Mouse (Mus musculus): Measurements from ENCODE around the gene Nrcam. TPM values are rescaled to one million over a fixed set of nuclear protein-coding genes. Genes with fewer than 3 reads are reported as not detected.
A peak's percentile ranks its signal among the peaks of the same experiment; 100 is the strongest.

Gene Nrcam
- polyA plus RNA-seq, 1 experiment from 2014 or later: 5.1 TPM

GRCm38 (mm10) chr12:44601410-44602149 lies 272.9 kb downstream of the Nrcam start:
- no peak overlapping the region for H3K4me3 ChIP-seq (replicated peaks; ENCODE audit: low read depth, low read length)
- no peaks in the 10 kb centered on the region for H3K9me3 ChIP-seq (replicated peaks; ENCODE audit: low read length)
- no peak overlapping the region; the same call in 1 of the 2 replicates for H3K4me2 ChIP-seq (ENCODE audit: low read length)
- TF ChIP-seq CTCF (IDR thresholded peaks at IDR 0.05; ENCODE audit: low read depth): peak; percentile 93
- ATAC-seq (replicated peaks; ENCODE audit: low FRiP score, low read depth): peak; percentile 57
- H3K4me1 ChIP-seq (replicated peaks; ENCODE audit: insufficient read depth, low read length): no peaks in the 10 kb centered on the region
- no peak overlapping the region for H3K27ac ChIP-seq
- peak; percentile 81 for DNase-seq (ENCODE audit: low spot score)
- 29% methylated on average over 16 of the region's 16 CpGs for WGBS
- H3K27me3 ChIP-seq (ENCODE audit: insufficient read depth, low read length): no peaks in the 10 kb centered on the region
- H3K36me3 ChIP-seq (ENCODE audit: insufficient read depth, low read length): no peaks in the 10 kb centered on the region
- H3K9ac ChIP-seq (ENCODE audit: low read depth, low read length): no peak overlapping the region

GRCm38 (mm10) chr12:44602269-44602957 lies 273.7 kb downstream of the Nrcam start:
- Histone ChIP-seq H3K4me3 (replicated peaks; ENCODE audit: low read depth, low read length) (no peak overlapping the region), H3K27me3 (ENCODE audit: insufficient read depth, low read length) (no peaks in the 10 kb centered on the region), H3K9ac (ENCODE audit: low read depth, low read length) (no peak overlapping the region), H3K27ac (no peak overlapping the region), H3K4me2 (ENCODE audit: low read length) (no peak overlapping the region), H3K9me3 (replicated peaks; ENCODE audit: low read length) (no peaks in the 10 kb centered on the region), H3K4me1 (replicated peaks; ENCODE audit: insufficient read depth, low read length) (no peaks in the 10 kb centered on the region), H3K36me3 (ENCODE audit: insufficient read depth, low read length) (no peaks in the 10 kb centered on the region)
- 34% methylated on average over 11 of the region's 11 CpGs for WGBS
- ATAC-seq (replicated peaks; ENCODE audit: low FRiP score, low read depth): peak; percentile 43; the same call in 1 of the 2 replicates
- TF ChIP-seq CTCF (IDR thresholded peaks at IDR 0.05; ENCODE audit: low read depth): no peak
- peak; percentile 13 for DNase-seq (ENCODE audit: low spot score)

- Histone ChIP-seq H3K4me2 (ENCODE audit: low read length) (no peak overlapping the region), H3K36me3 (ENCODE audit: insufficient read depth, low read length) (no peaks in the 10 kb centered on the region), H3K27me3 (ENCODE audit: insufficient read depth, low read length) (no peaks in the 10 kb centered on the region), H3K9me3 (replicated peaks; ENCODE audit: low read length) (no peaks in the 10 kb centered on the region), H3K4me3 (replicated peaks; ENCODE audit: low read depth, low read length) (no peak overlapping the region), H3K9ac (ENCODE audit: low read depth, low read length) (no peak overlapping the region), H3K4me1 (replicated peaks; ENCODE audit: insufficient read depth, low read length) (no peaks in the 10 kb centered on the region), H3K27ac (no peak overlapping the region)
- peak; percentile 46; the same call in 1 of the 2 replicates for TF ChIP-seq CTCF (IDR thresholded peaks at IDR 0.05; ENCODE audit: low read depth)
- DNase-seq (ENCODE audit: low spot score): peak; percentile 47
- 57% methylated on average over 5 of the region's 5 CpGs for WGBS
- ATAC-seq (replicated peaks; ENCODE audit: low FRiP score, low read depth): peak; percentile 6; the same call in 1 of the 2 replicates
These were observed 274.3 kb downstream of the Nrcam start for GRCm38 (mm10) chr12:44602958-44603331.

DNA sequence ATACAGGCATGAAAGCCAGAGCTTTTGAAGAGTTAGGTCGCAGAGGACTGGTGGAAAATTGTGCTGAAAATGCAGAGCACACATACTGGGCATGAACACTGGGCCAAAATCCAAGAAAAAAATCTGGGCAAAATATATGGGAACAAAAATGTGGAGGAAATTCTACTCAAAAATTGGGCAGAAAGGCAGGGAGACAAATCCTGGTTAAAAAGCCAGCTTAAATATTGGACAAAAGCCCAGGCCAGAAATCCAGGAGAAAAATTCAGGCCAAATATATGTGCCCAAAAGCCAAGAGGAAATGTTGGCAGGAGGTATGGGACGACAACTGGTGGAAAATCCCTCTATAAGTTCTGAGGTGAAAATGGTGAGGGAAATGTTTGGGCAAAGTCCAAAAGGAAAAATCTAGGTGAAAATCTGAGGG lies 288.3 kb downstream of the Nrcam start:
- DNase-seq (ENCODE audit: low spot score) (no peak), ATAC-seq (replicated peaks; ENCODE audit: low FRiP score, low read depth) (no peak)
- Histone ChIP-seq H3K4me3 (replicated peaks; ENCODE audit: low read depth, low read length) (no peak overlapping the region), H3K27ac (no peak overlapping the region), H3K9me3 (replicated peaks; ENCODE audit: low read length) (no peaks in the 10 kb centered on the region), H3K4me2 (ENCODE audit: low read length) (no peak overlapping the region), H3K36me3 (ENCODE audit: insufficient read depth, low read length) (no peaks in the 10 kb centered on the region), H3K9ac (ENCODE audit: low read depth, low read length) (no peak overlapping the region), H3K27me3 (ENCODE audit: insufficient read depth, low read length) (no peaks in the 10 kb centered on the region), H3K4me1 (replicated peaks; ENCODE audit: insufficient read depth, low read length) (no peaks in the 10 kb centered on the region)
- WGBS: 83% methylated on average over 2 of the region's 2 CpGs
- TF ChIP-seq CTCF (IDR thresholded peaks at IDR 0.05; ENCODE audit: low read depth): no peak

- no peak overlapping the region for H3K4me3 ChIP-seq (replicated peaks; ENCODE audit: low read depth, low read length)
- DNase-seq (ENCODE audit: low spot score): no peak
- TF ChIP-seq CTCF (IDR thresholded peaks at IDR 0.05; ENCODE audit: low read depth): no peak
- H3K4me2 ChIP-seq (ENCODE audit: low read length): no peak overlapping the region
- H3K27me3 ChIP-seq (ENCODE audit: insufficient read depth, low read length): no peaks in the 10 kb centered on the region
- no peaks in the 10 kb centered on the region for H3K9me3 ChIP-seq (replicated peaks; ENCODE audit: low read length)
- H3K27ac ChIP-seq: no peak overlapping the region
- no peak for ATAC-seq (replicated peaks; ENCODE audit: low FRiP score, low read depth)
- WGBS: 73% methylated on average over 1 of the region's 1 CpGs
- no peak overlapping the region for H3K9ac ChIP-seq (ENCODE audit: low read depth, low read length)
- H3K36me3 ChIP-seq (ENCODE audit: insufficient read depth, low read length): no peaks in the 10 kb centered on the region
- H3K4me1 ChIP-seq (replicated peaks; ENCODE audit: insufficient read depth, low read length): no peaks in the 10 kb centered on the region
These were observed 288.8 kb downstream of the Nrcam start for GRCm38 (mm10) chr12:44617488-44617887.

DNA sequence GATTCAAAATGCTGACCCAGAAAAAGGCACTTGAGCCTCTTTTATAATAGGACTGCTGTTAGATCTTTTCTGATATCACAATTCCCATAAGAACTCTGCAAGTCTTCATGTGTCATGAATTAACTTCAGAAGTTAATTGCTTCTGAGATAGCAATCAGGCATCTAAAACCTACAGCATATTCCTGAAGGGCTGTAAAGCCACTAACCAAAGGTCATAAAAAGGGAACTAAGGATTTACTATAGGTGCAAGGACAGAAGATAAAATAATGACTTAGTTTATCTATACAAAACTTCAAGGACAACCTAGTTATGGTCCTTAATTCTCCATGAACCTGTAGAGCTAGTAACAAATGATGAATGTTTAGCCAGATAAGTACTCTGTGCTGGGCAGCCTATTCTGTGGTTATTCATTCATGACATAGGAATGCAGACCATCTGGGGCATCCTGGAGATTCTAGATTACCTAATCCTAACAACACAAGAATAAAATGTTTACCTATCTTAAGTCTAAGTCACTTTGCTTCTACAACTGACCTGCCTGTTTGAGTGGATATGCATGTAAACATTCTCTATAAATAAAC lies 310.7 kb downstream of the Nrcam start:
- no peak for TF ChIP-seq CTCF (IDR thresholded peaks at IDR 0.05; ENCODE audit: low read depth)
- Histone ChIP-seq H3K4me1 (replicated peaks; ENCODE audit: insufficient read depth, low read length) (no peaks in the 10 kb centered on the region), H3K4me2 (ENCODE audit: low read length) (no peak overlapping the region), H3K4me3 (replicated peaks; ENCODE audit: low read depth, low read length) (no peak overlapping the region), H3K36me3 (ENCODE audit: insufficient read depth, low read length) (no peaks in the 10 kb centered on the region), H3K9me3 (replicated peaks; ENCODE audit: low read length) (no peaks in the 10 kb centered on the region), H3K27ac (no peak overlapping the region), H3K27me3 (ENCODE audit: insufficient read depth, low read length) (no peaks in the 10 kb centered on the region), H3K9ac (ENCODE audit: low read depth, low read length) (no peak overlapping the region)
- DNase-seq (ENCODE audit: low spot score) (peak; percentile 16), ATAC-seq (replicated peaks; ENCODE audit: low FRiP score, low read depth) (no peak)
